Mouse (Mus musculus) forebrain, embryonic 13.5 days (tissue): ENCODE results near the gene Cysrt1. TPM values are rescaled to one million over a fixed set of nuclear protein-coding genes. Genes with fewer than 3 reads are reported as not detected.

Source experiments
- ATAC-seq: fragments of 200-750 bp; cut with Nextera tagmentation; 2 replicates; pipeline ENCODE4 v1.8.0; 2017
- H3K27ac ChIP-seq: fragments of 300-500 bp; sonication (generic); 2 replicates; pipeline ENCODE4 v1.5.1; 2015; ENCODE audit warnings: inconsistent platforms, mild to moderate bottlenecking, moderate library complexity
- H3K27me3 ChIP-seq: fragments of 300-500 bp; sonication (generic); 2 replicates; pipeline ENCODE4 v1.6.1; 2015; ENCODE audit warnings: mild to moderate bottlenecking, inconsistent platforms
- H3K36me3 ChIP-seq: fragments of 300-500 bp; sonication (generic); 2 replicates; pipeline ENCODE4 v1.6.1; 2015; ENCODE audit warnings: mild to moderate bottlenecking, inconsistent platforms; ENCODE audit not compliant: poor library complexity, severe bottlenecking
- H3K4me1 ChIP-seq: fragments of 300-500 bp; sonication (generic); 2 replicates; pipeline ENCODE4 v1.6.1; 2015; ENCODE audit warnings: inconsistent platforms
- H3K4me2 ChIP-seq: fragments of 300-500 bp; sonication (generic); 2 replicates; pipeline ENCODE4 v1.6.1; 2015; ENCODE audit warnings: inconsistent platforms, mild to moderate bottlenecking, moderate library complexity
- H3K4me3 ChIP-seq: fragments of 300-500 bp; sonication (generic); 2 replicates; pipeline ENCODE4 v1.5.1; 2015; ENCODE audit warnings: mild to moderate bottlenecking, inconsistent platforms
- H3K9ac ChIP-seq: fragments of 300-500 bp; sonication (generic); 2 replicates; pipeline ENCODE4 v1.6.1; 2015; ENCODE audit warnings: mild to moderate bottlenecking, inconsistent platforms
- H3K9me3 ChIP-seq: fragments of 300-500 bp; sonication (generic); replicated peaks from 2 replicates; pipeline ENCODE4 v1.6.1; 2016; ENCODE audit warnings: inconsistent platforms
- WGBS: fragments of 180-500 bp; shearing (Covaris S2); methylation state at CpG from one replicate; pipeline ENCODE4 v1.1.7; 2015; 5-methylcytosine and 5-hydroxymethylcytosine counted together
- polyA plus RNA-seq: library from polyadenylated mRNA; unstranded; fragments of >200 nt; fragmentation: Nextera tagmentation; extraction: Ambion mirVana; gene quantifications from 2 replicates; pipeline ENCODE4 v1.2.1, GENCODE M21; 2015

The Cysrt1 gene
- polyA plus RNA-seq, 1 experiment from 2014 or later = not detected

GRCm38 (mm10) chr2:25221331-25221772 lies 20.9 kb downstream of the Cysrt1 start:
- H3K4me2 ChIP-seq = no peak overlapping the region
- H3K27ac ChIP-seq = no peak overlapping the region
- H3K9ac ChIP-seq = no peak overlapping the region
- peaks cover 13% of the 10 kb centered on the region for H3K36me3 ChIP-seq
- no peaks in the 10 kb centered on the region for H3K27me3 ChIP-seq
- peaks cover 22% of the 10 kb centered on the region for H3K4me1 ChIP-seq
- H3K4me3 ChIP-seq = no peak overlapping the region
- no peak for ATAC-seq
- no peaks in the 10 kb centered on the region for H3K9me3 ChIP-seq
- 79% methylated on average over 5 of the region's 5 CpGs for WGBS

- no peak within 1 kb of the TSS for H3K9ac ChIP-seq
- no peak within 1 kb of the TSS for H3K27ac ChIP-seq
- H3K4me1 ChIP-seq = peaks cover 10% of the 10 kb centered on the region
- H3K36me3 ChIP-seq = peaks cover 13% of the 10 kb centered on the region
- H3K4me3 ChIP-seq = no peak within 1 kb of the TSS
- no peak within 1 kb of the TSS for H3K4me2 ChIP-seq
- H3K9me3 ChIP-seq = no peaks in the 10 kb centered on the region
- no peak for ATAC-seq
- H3K27me3 ChIP-seq = no peaks in the 10 kb centered on the region; the same call in 1 of the 2 replicates
These were observed 23.8 kb downstream of the Cysrt1 start, which contains the start of gene Fam166a for GRCm38 (mm10) chr2:25218445-25218844. Gene Fam166a (plus strand): TSS chr2:25218745.

- Histone ChIP-seq H3K27me3 (no peaks in the 10 kb centered on the region; the same call in 1 of the 2 replicates), H3K36me3 (peaks cover 9% of the 10 kb centered on the region), H3K27ac (no peak overlapping the region), H3K4me1 (0 out of 2 replicates have a peak, but pooled peaks cover 2% of the 10 kb centered on the region), H3K4me3 (no peak overlapping the region), H3K4me2 (no peak overlapping the region), H3K9me3 (no peaks in the 10 kb centered on the region), H3K9ac (no peak overlapping the region)
- ATAC-seq = no peak
- 65% methylated on average over 2 of the region's 2 CpGs for WGBS
These were observed 24.6 kb downstream of the Cysrt1 start for GRCm38 (mm10) chr2:25217666-25218065.

- no peak within 1 kb of the TSS for H3K4me3 ChIP-seq
- H3K4me1 ChIP-seq = peaks cover 18% of the 10 kb centered on the region
- no peaks in the 10 kb centered on the region; the same call in 1 of the 2 replicates for H3K27me3 ChIP-seq
- no peak within 1 kb of the TSS for H3K27ac ChIP-seq
- 81% methylated on average over 3 of the region's 3 CpGs for WGBS
- no peak within 1 kb of the TSS for H3K9ac ChIP-seq
- no peaks in the 10 kb centered on the region for H3K9me3 ChIP-seq
- H3K4me2 ChIP-seq = no peak within 1 kb of the TSS
- no peaks in the 10 kb centered on the region for H3K36me3 ChIP-seq
- no peak for ATAC-seq
These were observed 27.8 kb downstream of the Cysrt1 start, which contains the start of gene Stpg3 for GRCm38 (mm10) chr2:25214444-25214843. Gene Stpg3 (minus strand): TSS chr2:25214637.

- Histone ChIP-seq H3K9ac (no peak overlapping the region), H3K27me3 (no peaks in the 10 kb centered on the region; the same call in 1 of the 2 replicates), H3K4me3 (no peak overlapping the region), H3K4me1 (peaks cover 25% of the 10 kb centered on the region), H3K27ac (no peak overlapping the region), H3K4me2 (no peak overlapping the region), H3K36me3 (peaks cover 5% of the 10 kb centered on the region), H3K9me3 (no peaks in the 10 kb centered on the region)
- ATAC-seq = no peak
- 69% methylated on average over 23 of the region's 23 CpGs for WGBS
These were observed 28.9 kb downstream of the Cysrt1 start for GRCm38 (mm10) chr2:25213266-25213865.

GRCm38 (mm10) chr2:25211121-25211670 lies 31.1 kb downstream of the Cysrt1 start, which contains the start of gene Nelfb:
Gene Nelfb (minus strand): TSS chr2:25211489.
- Histone ChIP-seq H3K4me1 (peaks cover 29% of the 10 kb centered on the region), H3K9me3 (no peaks in the 10 kb centered on the region), H3K36me3 (peaks cover 26% of the 10 kb centered on the region), H3K27me3 (no peaks in the 10 kb centered on the region; the same call in 1 of the 2 replicates), H3K4me2 (peak within 1 kb of the TSS; percentile 89), H3K27ac (peak within 1 kb of the TSS; percentile 78), H3K4me3 (peak within 1 kb of the TSS; percentile 92), H3K9ac (peak within 1 kb of the TSS; percentile 94)
- WGBS = under 1% methylated on average over 44 of the region's 44 CpGs
- peak; percentile 95 for ATAC-seq

GRCm38 (mm10) chr2:25210686-25211085 lies 31.6 kb downstream of the Cysrt1 start:
- H3K36me3 ChIP-seq = peaks cover 31% of the 10 kb centered on the region
- H3K4me3 ChIP-seq = peak overlapping the region; percentile 92
- peak overlapping the region; percentile 89 for H3K4me2 ChIP-seq
- peak overlapping the region; percentile 94 for H3K9ac ChIP-seq
- ATAC-seq = peak; percentile 42; the same call in 1 of the 2 replicates
- H3K27me3 ChIP-seq = no peaks in the 10 kb centered on the region; the same call in 1 of the 2 replicates
- under 1% methylated on average over 24 of the region's 24 CpGs for WGBS
- H3K4me1 ChIP-seq = peaks cover 29% of the 10 kb centered on the region
- no peaks in the 10 kb centered on the region for H3K9me3 ChIP-seq
- H3K27ac ChIP-seq = peak overlapping the region; percentile 78

- Histone ChIP-seq H3K4me3 (no peak overlapping the region), H3K4me2 (no peak overlapping the region), H3K27ac (no peak overlapping the region), H3K36me3 (peaks cover 62% of the 10 kb centered on the region), H3K27me3 (no peaks in the 10 kb centered on the region), H3K4me1 (peaks cover 29% of the 10 kb centered on the region), H3K9me3 (no peaks in the 10 kb centered on the region), H3K9ac (no peak overlapping the region)
- ATAC-seq = no peak
- 91% methylated on average over 1 of the region's 1 CpGs for WGBS
These were observed 34.7 kb downstream of the Cysrt1 start for GRCm38 (mm10) chr2:25207593-25207992.

- Histone ChIP-seq H3K36me3 (peaks cover 96% of the 10 kb centered on the region), H3K27ac (no peak overlapping the region), H3K4me1 (peaks cover 4% of the 10 kb centered on the region), H3K9me3 (no peaks in the 10 kb centered on the region), H3K4me2 (no peak overlapping the region), H3K9ac (no peak overlapping the region), H3K27me3 (no peaks in the 10 kb centered on the region), H3K4me3 (no peak overlapping the region)
- ATAC-seq = no peak
- WGBS = 57% methylated on average over 4 of the region's 4 CpGs
These were observed 38.5 kb downstream of the Cysrt1 start for GRCm38 (mm10) chr2:25203631-25204214.

GRCm38 (mm10) chr2:25200631-25201030 lies 41.6 kb downstream of the Cysrt1 start:
- Histone ChIP-seq H3K9ac (no peak overlapping the region), H3K4me3 (no peak overlapping the region), H3K27me3 (peaks cover 14% of the 10 kb centered on the region), H3K4me1 (no peaks in the 10 kb centered on the region), H3K4me2 (no peak overlapping the region), H3K36me3 (peaks cover 77% of the 10 kb centered on the region), H3K27ac (no peak overlapping the region), H3K9me3 (no peaks in the 10 kb centered on the region)
- WGBS = 94% methylated on average over 2 of the region's 2 CpGs
- no peak for ATAC-seq

- Histone ChIP-seq H3K4me1 (peaks cover 6% of the 10 kb centered on the region; the same call in 1 of the 2 replicates), H3K27ac (no peak overlapping the region), H3K27me3 (peaks cover 32% of the 10 kb centered on the region), H3K36me3 (peaks cover 50% of the 10 kb centered on the region), H3K4me2 (no peak overlapping the region), H3K4me3 (no peak overlapping the region), H3K9ac (no peak overlapping the region), H3K9me3 (no peaks in the 10 kb centered on the region)
- no peak for ATAC-seq
These were observed 44.3 kb downstream of the Cysrt1 start for GRCm38 (mm10) chr2:25197946-25198345.

GRCm38 (mm10) chr2:25197191-25197590 lies 45.1 kb downstream of the Cysrt1 start:
- Histone ChIP-seq H3K9ac (no peak overlapping the region), H3K4me3 (no peak overlapping the region), H3K9me3 (no peaks in the 10 kb centered on the region), H3K4me1 (peaks cover 6% of the 10 kb centered on the region; the same call in 1 of the 2 replicates), H3K4me2 (no peak overlapping the region), H3K27ac (no peak overlapping the region), H3K27me3 (peaks cover 32% of the 10 kb centered on the region), H3K36me3 (peaks cover 43% of the 10 kb centered on the region)
- WGBS = 18% methylated on average over 2 of the region's 2 CpGs
- ATAC-seq = no peak
